Mouse (Mus musculus) kidney, adult 2 months (tissue): ENCODE results near the gene Phactr4. TPM values are rescaled to one million over a fixed set of nuclear protein-coding genes. Genes with fewer than 3 reads are reported as not detected.

Experiments
- DNase-seq: peaks from one replicate; pipeline ENCODE4 v3.0.0; 2021
- H3K27ac ChIP-seq: fragments of 200-500 bp; 2 replicates; pipeline ENCODE4 v1.5.1; 2012; ENCODE audit warnings: low read depth, low read length, control low read depth, inconsistent platforms; ENCODE audit not compliant: insufficient read depth
- H3K27me3 ChIP-seq: fragments of 200-500 bp; replicated peaks from 2 replicates; pipeline ENCODE4 v1.6.1; 2012; ENCODE audit warnings: mild to moderate bottlenecking, moderate library complexity, low read length, inconsistent platforms; ENCODE audit not compliant: control insufficient read depth, insufficient read depth
- H3K36me3 ChIP-seq: fragments of 200-500 bp; 2 replicates; pipeline ENCODE4 v1.6.1; 2012; ENCODE audit warnings: mild to moderate bottlenecking, moderate library complexity, low read length, inconsistent platforms; ENCODE audit not compliant: control insufficient read depth, insufficient read depth
- H3K4me1 ChIP-seq: fragments of 200-500 bp; 2 replicates; pipeline ENCODE4 v1.6.1; 2011; ENCODE audit warnings: low read length; ENCODE audit not compliant: control insufficient read depth, insufficient read depth
- H3K4me3 ChIP-seq: fragments of 200-500 bp; 2 replicates; pipeline ENCODE4 v1.5.1; 2011; ENCODE audit warnings: mild to moderate bottlenecking, low read depth, low read length, control low read depth; ENCODE audit not compliant: insufficient read depth
- CTCF ChIP-seq: fragments of 200-500 bp; conservative IDR thresholded peaks from 2 replicates; pipeline ENCODE4 v1.5.1; 2011; ENCODE audit warnings: low read depth, mild to moderate bottlenecking, control low read depth, low read length, moderate library complexity, mixed read lengths; ENCODE audit not compliant: insufficient read depth, insufficient read length
- POLR2A ChIP-seq: fragments of 200-500 bp; IDR thresholded peaks from one replicate; pipeline ENCODE4 v1.6.1; 2011; ENCODE audit warnings: low read depth, low read length, control low read depth
- WGBS: fragments of 180-500 bp; shearing (Covaris S2); methylation state at CpG from one replicate; pipeline ENCODE4 v1.1.7; 2018; 5-methylcytosine and 5-hydroxymethylcytosine counted together
- polyA plus RNA-seq: library from polyadenylated mRNA; depleted of rRNA; stranded (reverse); fragments of >200 nt; gene quantifications from 2 replicates; pipeline ENCODE4 v1.2.3, GENCODE M21; 2012

Phactr4 gene
- polyA plus RNA-seq, 1 experiment, result 25.2 TPM

DNA sequence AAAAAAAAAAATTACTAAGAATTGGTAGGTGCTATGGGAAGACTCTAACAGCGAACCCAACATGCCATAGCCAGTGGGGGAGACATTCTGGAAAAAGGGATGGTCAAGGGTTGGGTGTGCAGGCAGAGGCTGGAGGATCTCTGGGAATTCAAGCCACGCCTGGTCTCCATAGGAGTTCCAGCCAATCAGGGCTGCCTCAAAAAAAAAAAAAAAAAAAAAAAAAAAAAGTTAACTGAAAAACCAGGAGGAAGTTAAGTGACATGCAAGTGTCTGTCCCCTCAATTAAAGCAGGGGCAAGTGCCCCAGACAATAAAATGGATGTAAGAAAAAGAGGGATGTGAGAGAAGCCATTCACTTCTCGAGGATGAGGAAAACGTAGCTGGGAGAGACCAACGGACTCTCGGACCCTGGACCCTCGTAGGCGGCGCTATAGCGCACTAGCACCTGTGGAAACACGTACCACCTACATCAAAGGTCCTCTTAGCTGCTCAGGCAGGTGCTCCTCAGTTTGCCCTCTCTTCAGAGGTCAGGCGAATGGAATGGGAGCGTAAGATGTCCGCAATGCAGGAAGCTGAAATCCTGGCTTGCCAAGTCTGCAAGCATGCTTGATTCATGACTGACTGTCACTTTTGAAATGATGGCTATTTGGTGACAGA lies 10.6 kb upstream of the Phactr4 start:
- H3K4me3 ChIP-seq, result no peak overlapping the region
- H3K27me3 ChIP-seq, result no peaks in the 10 kb centered on the region
- no peaks in the 10 kb centered on the region for H3K36me3 ChIP-seq
- DNase-seq, result no peak
- H3K27ac ChIP-seq, result no peak overlapping the region
- TF ChIP-seq CTCF (no peak), POLR2A (no peak)
- peaks cover 3% of the 10 kb centered on the region; the same call in 1 of the 2 replicates for H3K4me1 ChIP-seq
- WGBS, result 19% methylated on average over 14 of the region's 14 CpGs

- Histone ChIP-seq H3K4me1 (peaks cover 3% of the 10 kb centered on the region; the same call in 1 of the 2 replicates), H3K36me3 (no peaks in the 10 kb centered on the region), H3K4me3 (no peak overlapping the region), H3K27me3 (no peaks in the 10 kb centered on the region), H3K27ac (no peak overlapping the region)
- WGBS, result 35% methylated on average over 9 of the region's 9 CpGs
- DNase-seq, result no peak
- TF ChIP-seq POLR2A, result no peak
- no peak for TF ChIP-seq CTCF
These were observed 5.8 kb upstream of the Phactr4 start for GRCm38 (mm10) chr4:132428022-132428542.

GRCm38 (mm10) chr4:132427493-132427892 lies 5.2 kb upstream of the Phactr4 start:
- no peak for DNase-seq
- no peak for TF ChIP-seq POLR2A
- TF ChIP-seq CTCF, result no peak
- no peaks in the 10 kb centered on the region for H3K36me3 ChIP-seq
- no peak overlapping the region for H3K27ac ChIP-seq
- H3K27me3 ChIP-seq, result no peaks in the 10 kb centered on the region
- H3K4me3 ChIP-seq, result no peak overlapping the region
- peaks cover 3% of the 10 kb centered on the region; the same call in 1 of the 2 replicates for H3K4me1 ChIP-seq
- 85% methylated on average over 4 of the region's 4 CpGs for whole genome bisulfite sequencing

GRCm38 (mm10) chr4:132426021-132426420 lies 3.7 kb upstream of the Phactr4 start:
- peaks cover 3% of the 10 kb centered on the region; the same call in 1 of the 2 replicates for H3K4me1 ChIP-seq
- H3K27me3 ChIP-seq, result no peaks in the 10 kb centered on the region
- no peak for TF ChIP-seq POLR2A
- no peak for TF ChIP-seq CTCF
- no peak for DNase-seq
- no peak overlapping the region for H3K27ac ChIP-seq
- WGBS, result 53% methylated on average over 2 of the region's 2 CpGs
- no peak overlapping the region for H3K4me3 ChIP-seq
- H3K36me3 ChIP-seq, result no peaks in the 10 kb centered on the region

- Histone ChIP-seq H3K4me1 (peaks cover 12% of the 10 kb centered on the region; the same call in 1 of the 2 replicates), H3K27ac (no peak overlapping the region), H3K27me3 (no peaks in the 10 kb centered on the region), H3K4me3 (no peak overlapping the region), H3K36me3 (no peaks in the 10 kb centered on the region)
- no peak for TF ChIP-seq CTCF
- TF ChIP-seq POLR2A, result no peak
- WGBS, result 95% methylated on average over 5 of the region's 5 CpGs
- no peak for DNase-seq
These were observed 2.5 kb upstream of the Phactr4 start for GRCm38 (mm10) chr4:132424765-132425164.

GRCm38 (mm10) chr4:132421556-132421922 lies 750 bp downstream of the Phactr4 start:
- TF ChIP-seq POLR2A, result no peak
- TF ChIP-seq CTCF, result no peak
- WGBS, result under 1% methylated on average over 13 of the region's 13 CpGs
- peaks cover 18% of the 10 kb centered on the region; the same call in 1 of the 2 replicates for H3K4me1 ChIP-seq
- no peaks in the 10 kb centered on the region for H3K36me3 ChIP-seq
- no peak for DNase-seq
- no peaks in the 10 kb centered on the region for H3K27me3 ChIP-seq
- peak overlapping the region; percentile 82 for H3K4me3 ChIP-seq
- peak overlapping the region; percentile 99 for H3K27ac ChIP-seq

GRCm38 (mm10) chr4:132420471-132420870 lies 1.8 kb downstream of the Phactr4 start:
- Histone ChIP-seq H3K27ac (peak overlapping the region; percentile 52; the same call in 1 of the 2 replicates), H3K4me1 (peaks cover 26% of the 10 kb centered on the region), H3K27me3 (no peaks in the 10 kb centered on the region), H3K36me3 (no peaks in the 10 kb centered on the region), H3K4me3 (no peak overlapping the region; the same call in 1 of the 2 replicates)
- WGBS, result 56% methylated on average over 5 of the region's 5 CpGs
- TF ChIP-seq POLR2A, result no peak
- no peak for TF ChIP-seq CTCF
- no peak for DNase-seq
